28 mouse cellular contexts compared by ENCODE assay signal in the genomic region with DNA sequence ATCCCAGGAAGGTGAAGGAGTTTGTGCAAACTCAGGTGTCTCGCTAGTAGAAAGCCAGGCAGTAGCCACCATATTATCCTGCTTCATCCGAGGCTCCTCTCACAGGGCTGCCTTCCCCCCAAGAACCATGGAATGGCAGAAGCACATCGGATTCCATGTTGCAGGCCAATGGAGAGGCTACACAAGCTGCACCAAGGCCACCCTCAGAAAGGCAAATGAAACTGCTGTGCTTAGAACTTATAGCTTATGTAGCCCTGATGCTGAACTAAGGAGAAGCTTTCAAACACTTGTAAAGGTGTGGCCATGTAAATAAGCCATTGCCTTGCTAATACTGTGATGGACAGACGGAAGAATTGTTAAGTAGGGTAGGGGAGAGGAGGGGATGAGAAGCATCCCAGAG.
"Had no signal": no experiment of that assay in that cellular context is flagged by ENCODE, and none has a peak within 500 bp of the region (broad histone marks: within the 10 kb centered on the region; RNA-seq: fewer than 3 reads in every experiment).

No protein-coding gene starts in this region.

- H3K27ac ChIP-seq: embryonic facial prominence, embryonic 10.5 days; embryonic facial prominence, embryonic 12.5 days; embryonic facial prominence, embryonic 13.5 days; embryonic facial prominence, embryonic 15.5 days; forebrain, embryonic 10.5 days; forebrain, embryonic 12.5 days; forebrain, embryonic 13.5 days; forebrain, embryonic 15.5 days; gastrocnemius, adult 2 months; heart, adult 2 months had no signal

- ATAC-seq: forebrain, embryonic 13.5 days; forebrain, embryonic 14.5 days; forebrain, embryonic 15.5 days; forebrain, embryonic 16.5 days; forebrain, postnatal 0 days had no signal

- H3K27me3 ChIP-seq: embryonic facial prominence, embryonic 12.5 days; embryonic facial prominence, embryonic 13.5 days; embryonic facial prominence, embryonic 15.5 days; forebrain, embryonic 12.5 days; forebrain, embryonic 13.5 days; forebrain, embryonic 15.5 days had no signal

- H3K4me2 ChIP-seq: embryonic facial prominence, embryonic 12.5 days; embryonic facial prominence, embryonic 13.5 days; embryonic facial prominence, embryonic 15.5 days; forebrain, embryonic 12.5 days; forebrain, embryonic 13.5 days; forebrain, embryonic 15.5 days had no signal

- H3K4me1 ChIP-seq: embryonic facial prominence, embryonic 10.5 days; embryonic facial prominence, embryonic 12.5 days; embryonic facial prominence, embryonic 13.5 days; embryonic facial prominence, embryonic 15.5 days; forebrain, embryonic 10.5 days; forebrain, embryonic 12.5 days; forebrain, embryonic 13.5 days; forebrain, embryonic 15.5 days had no signal

- H3K9me3 ChIP-seq: embryonic facial prominence, embryonic 10.5 days; embryonic facial prominence, embryonic 12.5 days; embryonic facial prominence, embryonic 13.5 days; embryonic facial prominence, embryonic 15.5 days; forebrain, embryonic 10.5 days; forebrain, embryonic 12.5 days; forebrain, embryonic 13.5 days; forebrain, embryonic 15.5 days had no signal

- H3K36me3 ChIP-seq: embryonic facial prominence, embryonic 10.5 days; embryonic facial prominence, embryonic 12.5 days; embryonic facial prominence, embryonic 13.5 days; embryonic facial prominence, embryonic 15.5 days; forebrain, embryonic 10.5 days; forebrain, embryonic 12.5 days; forebrain, embryonic 15.5 days had no signal

- H3K9ac ChIP-seq: embryonic facial prominence, embryonic 12.5 days; embryonic facial prominence, embryonic 13.5 days; embryonic facial prominence, embryonic 15.5 days; forebrain, embryonic 12.5 days; forebrain, embryonic 13.5 days; forebrain, embryonic 15.5 days; forebrain, postnatal 0 days had no signal

- DNase-seq: cerebellum, adult 2 months; cerebellum, adult 8-10 months; cerebellum, adult 9-10 months; cerebellum, adult 9-11 months; cerebellum, postnatal 10 days; cerebellum, postnatal 14 days; cerebellum, postnatal 25 days; cerebellum, postnatal 36 days; embryo, embryonic 11 days; forebrain, postnatal 0 days; gastrocnemius, adult 2 months; gastrocnemius, postnatal 10 days; gastrocnemius, postnatal 14 days; gastrocnemius, postnatal 25 days; gastrocnemius, postnatal 36 days; heart, adult 18-20 months; heart, adult 2 months had no signal

- H3K4me3 ChIP-seq: embryonic facial prominence, embryonic 10.5 days; embryonic facial prominence, embryonic 12.5 days; embryonic facial prominence, embryonic 13.5 days; embryonic facial prominence, embryonic 15.5 days; erythroblast, embryonic 14.5 days; forebrain, embryonic 10.5 days; forebrain, embryonic 12.5 days; forebrain, embryonic 13.5 days; forebrain, embryonic 15.5 days; gastrocnemius, adult 2 months; heart, adult 2 months had no signal
